Mouse (Mus musculus) left cerebral cortex, adult 2 months (tissue): ENCODE data around the gene Dnase1l1. TPM values are rescaled to one million over a fixed set of nuclear protein-coding genes. Genes with fewer than 3 reads are reported as not detected.
A peak's percentile ranks its signal among the peaks of the same experiment; 100 is the strongest.

Experiments
- DNase-seq, 2 experiments: peaks; one replicate each; pipeline ENCODE4 v3.0.0; 2021 to 2022; ENCODE audit warnings: low spot score in 2 of 2, mixed read lengths in 1 of 2; ENCODE audit errors: extremely low spot score in 1 of 2
- H3K27ac ChIP-seq: fragments of 200-600 bp; 2 replicates; pipeline ENCODE4 v1.8.1; 2022
- H3K4me3 ChIP-seq: fragments of 200-600 bp; 2 replicates; pipeline ENCODE4 v1.8.1; 2022
- CTCF ChIP-seq: fragments of 200-600 bp; IDR thresholded peaks from 2 replicates; pipeline ENCODE4 v1.8.1; 2022; ENCODE audit warnings: antibody characterized with exemption, mild to moderate bottlenecking, moderate library complexity
- intact Hi-C: fragments of 180-260 bp; cut with DNase I; formaldehyde crosslinking; loops from one replicate; pipeline ENCODE4 v1.15.1; 2025
- total RNA-seq, 2 experiments: library from RNA; stranded (reverse); gene quantifications; 2 replicates each; pipeline ENCODE4 v1.2.3; 2021

Gene Dnase1l1
- total RNA-seq, 2 experiments from 2014 or later = 2.2 to 2.9 TPM

- peak overlapping the region; percentile 66 for H3K4me3 ChIP-seq
- no peak for DNase-seq
- intact Hi-C loops = no loop called here
- no peak for TF ChIP-seq CTCF
- H3K27ac ChIP-seq = peak overlapping the region; percentile 78
These were observed 27.1 kb downstream of the Dnase1l1 start for GRCm38 (mm10) chrX:74254888-74255565.

- intact Hi-C loops = no loop called here
- peak; percentile 77 to 83 for DNase-seq
- peak within 1 kb of the TSS; percentile 66 for H3K4me3 ChIP-seq
- peak within 1 kb of the TSS; percentile 78 for H3K27ac ChIP-seq
- no peak for TF ChIP-seq CTCF
These were observed 27.8 kb downstream of the Dnase1l1 start, which contains the start of gene Emd for GRCm38 (mm10) chrX:74254153-74254887. Emd (plus strand) TSS chrX:74254687.

DNA sequence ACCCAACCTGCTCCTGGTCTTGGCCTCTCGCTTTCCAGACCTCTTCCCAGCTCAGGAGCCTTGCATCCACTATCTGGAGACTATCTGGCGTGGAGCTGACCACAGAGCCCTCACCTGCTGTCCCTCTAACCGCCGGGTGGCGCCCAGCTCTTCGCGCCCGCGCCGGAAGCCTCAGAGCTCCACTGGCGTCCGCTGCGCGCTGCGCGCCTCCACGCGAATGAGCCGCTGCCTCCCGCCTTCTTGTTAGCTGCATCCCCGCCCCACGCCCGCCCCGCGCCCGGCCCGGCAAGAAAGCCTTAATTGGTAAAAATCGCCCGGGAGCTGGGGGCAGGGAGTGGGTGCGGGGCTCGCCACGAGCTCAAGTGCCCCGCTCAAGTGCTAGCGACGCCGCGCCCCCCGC is 32.5 kb downstream of the Dnase1l1 start, which contains the start of gene Flna:
TSS of gene Flna (minus strand) at position 206 of the 400 bp plus-strand sequence.
- Histone ChIP-seq H3K4me3 (peak within 1 kb of the TSS; percentile 49), H3K27ac (peak within 1 kb of the TSS; percentile 77)
- intact Hi-C loops = loop anchor here (5.0 kb wide), 3 partner anchors 118 to 227 kb away; partner anchors contain the start of gene Irak1
- TF ChIP-seq CTCF = peak; percentile 40
- DNase-seq = peak; percentile 56 to 69

DNA sequence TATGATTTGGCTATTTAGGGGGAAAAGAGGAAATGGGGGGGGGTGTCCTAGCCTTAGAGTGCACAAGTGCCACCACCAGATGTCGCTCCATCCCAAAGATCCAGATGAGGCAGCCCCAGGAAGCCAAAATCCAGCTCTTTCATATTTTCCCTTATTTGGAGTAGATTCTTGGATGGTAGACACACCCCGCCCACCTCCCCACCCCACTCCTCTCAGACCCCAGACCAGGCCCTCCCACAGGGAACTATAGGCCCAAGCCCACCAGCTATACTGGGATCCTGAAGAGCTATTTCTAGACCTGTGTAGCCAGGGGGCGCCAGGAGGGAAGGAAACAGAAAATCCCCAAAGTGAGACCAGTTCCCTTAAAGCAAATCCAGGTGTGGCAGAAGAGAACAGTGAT is 33.5 kb downstream of the Dnase1l1 start:
- DNase-seq = peak; percentile 22 to 34
- peak overlapping the region; percentile 49 for H3K4me3 ChIP-seq
- peak; percentile 57 for TF ChIP-seq CTCF
- intact Hi-C loops = loop anchor here (1.0 to 5.0 kb wide), 4 partner anchors 119 to 226 kb away; partner anchors contain the start of gene Irak1
- no peak overlapping the region; the same call in 1 of the 2 replicates for H3K27ac ChIP-seq

DNA sequence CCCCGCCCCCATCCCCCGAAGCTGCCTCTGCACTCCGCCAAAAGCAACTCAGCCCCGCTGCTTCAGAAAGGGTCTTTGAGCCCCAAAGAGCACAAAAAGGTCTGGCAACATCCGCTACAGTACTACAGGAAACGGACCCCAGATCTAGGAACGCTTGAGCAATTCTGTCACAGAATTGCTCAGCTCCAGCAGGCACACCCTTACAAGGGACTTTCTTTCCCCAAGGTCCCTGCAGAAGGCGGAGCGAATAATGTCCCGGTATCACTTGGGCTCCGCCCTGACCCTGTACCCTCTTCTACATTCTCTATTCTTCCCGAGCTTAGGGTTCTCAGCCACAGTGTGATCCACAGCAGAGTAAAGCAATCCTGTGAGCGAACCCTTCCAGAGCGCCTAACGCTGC is 35.4 kb downstream of the Dnase1l1 start:
- no peak for DNase-seq
- peak overlapping the region; percentile 63 for H3K4me3 ChIP-seq
- intact Hi-C loops = loop anchor here (2.0 to 5.0 kb wide), 5 partner anchors 121 to 280 kb away; partner anchors contain the start of genes Hcfc1 and Irak1

GRCm38 (mm10) chrX:74246213-74246681 is 35.9 kb downstream of the Dnase1l1 start:
- intact Hi-C loops = loop anchor here (2.0 to 5.0 kb wide), 5 partner anchors 121 to 279 kb away; partner anchors contain the start of genes Hcfc1 and Irak1
- TF ChIP-seq CTCF = no peak
- H3K4me3 ChIP-seq = peak overlapping the region; percentile 63
- peak; percentile 75 to 82 for DNase-seq
- peak overlapping the region; percentile 82 for H3K27ac ChIP-seq

More for the DNA sequence above, 35.4 kb downstream of the Dnase1l1 start:
- TF ChIP-seq CTCF = no peak
- H3K27ac ChIP-seq = peak overlapping the region; percentile 59; the same call in 1 of the 2 replicates

DNA sequence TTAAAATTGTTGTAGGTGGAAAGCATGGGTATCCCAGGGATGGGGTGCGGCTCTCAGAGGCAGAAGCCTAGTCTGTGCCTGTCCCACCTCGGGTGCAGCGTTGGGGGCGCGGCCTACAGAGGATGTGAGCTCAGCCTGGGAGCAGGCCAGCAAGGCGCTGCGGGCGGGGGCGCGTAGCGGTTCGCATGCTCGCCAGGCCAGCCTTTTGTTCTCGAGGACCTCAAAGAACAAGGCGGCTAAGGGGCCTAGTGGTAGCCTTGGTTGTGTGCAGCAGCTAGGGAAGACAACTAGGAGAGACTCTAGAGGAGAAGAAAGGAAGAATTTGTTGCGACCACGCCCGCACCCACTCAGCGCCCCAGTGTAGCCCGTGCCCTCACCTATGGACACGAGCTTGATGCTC is 36.5 kb downstream of the Dnase1l1 start:
- H3K4me3 ChIP-seq = peak overlapping the region; percentile 63
- TF ChIP-seq CTCF = no peak
- DNase-seq = peak; percentile 39 to 57
- H3K27ac ChIP-seq = peak overlapping the region; percentile 82
- intact Hi-C loops = loop anchor here (2.0 to 5.0 kb wide), 5 partner anchors 122 to 279 kb away; partner anchors contain the start of genes Hcfc1 and Irak1

GRCm38 (mm10) chrX:74245107-74245506 is 37.0 kb downstream of the Dnase1l1 start:
- no peak for DNase-seq

DNA sequence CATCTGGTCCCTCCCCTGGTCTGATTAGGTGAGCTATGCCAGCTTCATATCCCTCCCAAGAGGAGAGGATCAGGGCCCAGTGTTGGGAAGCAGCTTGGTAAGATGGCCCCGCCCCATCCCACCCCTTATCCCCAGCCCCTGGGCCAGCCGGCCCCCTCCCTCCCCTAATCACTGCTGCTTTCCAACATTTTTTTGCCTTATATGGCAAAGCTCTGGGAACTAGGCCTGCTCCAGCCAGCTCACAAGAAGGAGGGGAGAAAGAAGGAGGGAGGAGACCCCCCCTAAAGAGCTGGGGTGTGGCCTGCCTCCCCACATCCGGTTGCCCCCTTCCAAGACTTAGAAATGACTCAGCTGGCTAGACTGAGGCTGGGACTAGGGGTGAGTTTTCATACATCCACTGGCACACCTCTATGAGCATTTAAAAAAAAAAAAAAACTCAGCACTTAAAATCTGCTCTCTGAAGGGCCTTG is 37.5 kb downstream of the Dnase1l1 start:
- TF ChIP-seq CTCF = no peak
- intact Hi-C loops = loop anchor here (5.0 kb wide), 3 partner anchors 123 to 222 kb away; partner anchors contain the start of gene Irak1
- Histone ChIP-seq H3K4me3 (peak overlapping the region; percentile 63), H3K27ac (no peak overlapping the region; the same call in 1 of the 2 replicates)
- peak in 1 of 2 experiments; percentile 11 for DNase-seq

More at GRCm38 (mm10) chrX:74245107-74245506, 37.0 kb downstream of the Dnase1l1 start:
- H3K27ac ChIP-seq = peak overlapping the region; percentile 82; the same call in 1 of the 2 replicates
- no peak for TF ChIP-seq CTCF
- peak overlapping the region; percentile 63 for H3K4me3 ChIP-seq
- intact Hi-C loops = loop anchor here (5.0 kb wide), 3 partner anchors 122 to 223 kb away; partner anchors contain the start of gene Irak1

GRCm38 (mm10) chrX:74243807-74244206 is 38.3 kb downstream of the Dnase1l1 start:
- DNase-seq = no peak
- TF ChIP-seq CTCF = no peak
- H3K4me3 ChIP-seq = no peak overlapping the region
- no peak overlapping the region for H3K27ac ChIP-seq
- intact Hi-C loops = no loop called here

DNA sequence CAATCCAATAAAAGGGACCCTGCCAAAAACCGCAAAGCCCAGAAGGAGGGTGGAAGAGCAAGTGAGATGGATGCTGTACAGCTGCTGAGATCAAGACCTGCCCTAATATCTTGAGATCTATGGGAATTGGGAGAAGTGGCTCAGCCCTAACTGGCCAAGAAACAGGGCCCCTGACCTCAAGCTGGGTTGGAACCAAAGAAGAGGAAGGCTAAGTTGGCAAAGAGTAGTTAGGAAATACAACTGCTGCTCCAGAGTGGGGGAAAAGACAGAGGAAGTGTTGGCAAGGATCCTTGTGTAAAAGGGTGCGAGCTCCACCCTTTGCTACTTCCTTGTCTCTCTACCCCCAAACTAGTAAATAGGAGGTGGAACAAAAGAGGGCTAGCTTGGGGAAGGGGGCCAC is 38.7 kb downstream of the Dnase1l1 start:
- no peak for TF ChIP-seq CTCF
- DNase-seq = no peak
- intact Hi-C loops = no loop called here
- Histone ChIP-seq H3K4me3 (no peak overlapping the region), H3K27ac (no peak overlapping the region)
